Mouse (Mus musculus): ENCODE measurements around the gene Slc36a3. TPM values are rescaled to one million over a fixed set of nuclear protein-coding genes. Genes with fewer than 3 reads are reported as not detected.
A peak's percentile ranks its signal among the peaks of the same experiment; 100 is the strongest.

The Slc36a3 gene
- polyA plus RNA-seq, 1 experiment from 2014 or later, result not detected

DNA sequence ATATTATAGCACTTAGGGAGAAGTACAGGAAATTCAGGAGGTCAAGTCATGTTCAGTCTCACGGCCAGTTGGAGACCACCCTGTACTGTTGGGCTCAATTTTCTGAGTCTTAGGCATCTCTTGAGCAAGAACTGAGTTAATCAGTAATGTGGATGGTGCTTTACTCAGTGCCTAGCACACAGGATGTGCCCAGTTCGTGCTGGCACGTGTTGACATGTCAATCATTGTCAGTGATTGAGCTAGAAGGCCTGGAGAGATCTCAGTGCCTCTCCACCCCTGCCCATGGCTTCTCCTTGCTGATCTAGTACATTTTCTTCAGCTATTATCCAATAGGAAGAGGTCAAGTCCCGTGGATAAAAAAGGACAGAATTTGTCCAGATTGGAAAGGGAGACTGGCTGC, 46.1 kb downstream of the Slc36a3 start:
- no peak for ATAC-seq (ENCODE audit: insufficient number of reproducible peaks, insufficient read depth, low FRiP score, low read depth)
- H3K27ac ChIP-seq (replicated peaks in 1 of 2; ENCODE audit: control insufficient read depth in 1 of 2, insufficient read depth in 1 of 2, low read depth in 2 of 2, low read length in 2 of 2), result no peak overlapping the region
- H3K4me2 ChIP-seq (ENCODE audit: low read length), result no peak overlapping the region
- H3K36me3 ChIP-seq (ENCODE audit: control insufficient read depth, insufficient read depth, low read length), result peaks cover 35% of the 10 kb centered on the region
- WGBS, result 78% methylated on average over 4 of the region's 4 CpGs
- H3K27me3 ChIP-seq (ENCODE audit: control insufficient read depth, insufficient read depth, low read length), result no peaks in the 10 kb centered on the region
- no peak overlapping the region for H3K9ac ChIP-seq (ENCODE audit: low read length)
- H3K9me3 ChIP-seq (ENCODE audit: control insufficient read depth, low read length), result no peaks in the 10 kb centered on the region
- H3K4me1 ChIP-seq (ENCODE audit: control insufficient read depth in 2 of 2, insufficient read depth in 2 of 2, low read length in 2 of 2), result peaks cover 0 to 7% of the 10 kb centered on the region in 2 experiments; a peak in 3 of 4 replicates
- no peak overlapping the region for H3K4me3 ChIP-seq (ENCODE audit: control insufficient read depth in 1 of 2, insufficient read depth in 1 of 2, low read depth in 1 of 2, low read length in 2 of 2)

DNA sequence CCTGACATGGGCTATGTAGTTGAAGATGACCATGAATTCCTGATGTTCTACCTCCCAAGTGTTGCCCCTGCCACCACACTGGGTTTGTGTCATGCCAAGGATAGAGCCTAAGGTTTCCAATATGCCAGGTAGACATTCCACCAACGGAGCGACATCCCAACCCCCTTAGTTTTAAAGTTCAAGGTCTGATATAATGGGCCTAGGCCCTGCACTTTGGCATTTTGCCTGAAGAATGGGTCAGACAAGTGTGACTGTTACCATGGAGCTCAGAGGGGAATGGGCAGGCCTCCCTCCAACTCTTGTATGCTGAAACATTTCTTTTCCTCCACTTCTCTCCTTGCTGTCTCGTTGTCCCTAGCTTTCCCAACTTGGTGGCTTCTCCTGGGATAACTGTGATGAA, 48.3 kb downstream of the Slc36a3 start:
- peaks cover 23% of the 10 kb centered on the region for H3K36me3 ChIP-seq (ENCODE audit: control insufficient read depth, insufficient read depth, low read length)
- WGBS, result 83% methylated on average over 3 of the region's 3 CpGs
- no peaks in the 10 kb centered on the region for H3K9me3 ChIP-seq (ENCODE audit: control insufficient read depth, low read length)
- no peak for ATAC-seq (ENCODE audit: insufficient number of reproducible peaks, insufficient read depth, low FRiP score, low read depth)
- H3K9ac ChIP-seq (ENCODE audit: low read length), result no peak overlapping the region
- no peak overlapping the region for H3K27ac ChIP-seq (replicated peaks in 1 of 2; ENCODE audit: control insufficient read depth in 1 of 2, insufficient read depth in 1 of 2, low read depth in 2 of 2, low read length in 2 of 2)
- H3K27me3 ChIP-seq (ENCODE audit: control insufficient read depth, insufficient read depth, low read length), result no peaks in the 10 kb centered on the region
- no peak overlapping the region for H3K4me3 ChIP-seq (ENCODE audit: control insufficient read depth in 1 of 2, insufficient read depth in 1 of 2, low read depth in 1 of 2, low read length in 2 of 2)
- H3K4me2 ChIP-seq (ENCODE audit: low read length), result no peak overlapping the region
- peaks cover 5% of the 10 kb centered on the region in 2 experiments; a peak in 3 of 4 replicates for H3K4me1 ChIP-seq (ENCODE audit: control insufficient read depth in 2 of 2, insufficient read depth in 2 of 2, low read length in 2 of 2)

DNA sequence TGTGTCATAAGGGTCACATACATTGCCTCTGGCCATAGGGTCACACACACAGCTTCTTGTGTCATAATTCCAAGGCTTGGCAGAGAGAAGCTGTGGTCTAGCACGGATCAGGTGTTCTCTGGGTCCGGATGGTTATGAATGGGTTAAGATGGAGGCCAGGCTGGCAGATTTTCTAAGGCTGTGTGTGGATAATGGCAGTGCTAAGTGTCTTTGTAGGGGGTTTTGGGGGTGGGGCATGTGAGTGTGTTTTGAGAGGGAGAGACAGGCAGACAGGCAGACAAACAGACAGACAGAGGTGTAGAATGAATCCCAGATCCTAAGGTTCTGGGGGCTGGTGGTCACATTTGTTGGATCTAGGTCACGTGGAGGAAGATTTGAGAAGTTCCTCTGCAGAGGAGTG, 49.5 kb downstream of the Slc36a3 start:
- no peaks in the 10 kb centered on the region for H3K27me3 ChIP-seq (ENCODE audit: control insufficient read depth, insufficient read depth, low read length)
- WGBS, result 84% methylated on average over 3 of the region's 3 CpGs
- no peaks in the 10 kb centered on the region for H3K9me3 ChIP-seq (ENCODE audit: control insufficient read depth, low read length)
- H3K36me3 ChIP-seq (ENCODE audit: control insufficient read depth, insufficient read depth, low read length), result peaks cover 22% of the 10 kb centered on the region
- peaks cover 5 to 9% of the 10 kb centered on the region in 2 experiments; a peak in 3 of 4 replicates for H3K4me1 ChIP-seq (ENCODE audit: control insufficient read depth in 2 of 2, insufficient read depth in 2 of 2, low read length in 2 of 2)
- ATAC-seq (ENCODE audit: insufficient number of reproducible peaks, insufficient read depth, low FRiP score, low read depth), result no peak
- no peak overlapping the region for H3K27ac ChIP-seq (replicated peaks in 1 of 2; ENCODE audit: control insufficient read depth in 1 of 2, insufficient read depth in 1 of 2, low read depth in 2 of 2, low read length in 2 of 2)
- H3K4me3 ChIP-seq (ENCODE audit: control insufficient read depth in 1 of 2, insufficient read depth in 1 of 2, low read depth in 1 of 2, low read length in 2 of 2), result no peak overlapping the region
- no peak overlapping the region for H3K4me2 ChIP-seq (ENCODE audit: low read length)
- no peak overlapping the region for H3K9ac ChIP-seq (ENCODE audit: low read length)

DNA sequence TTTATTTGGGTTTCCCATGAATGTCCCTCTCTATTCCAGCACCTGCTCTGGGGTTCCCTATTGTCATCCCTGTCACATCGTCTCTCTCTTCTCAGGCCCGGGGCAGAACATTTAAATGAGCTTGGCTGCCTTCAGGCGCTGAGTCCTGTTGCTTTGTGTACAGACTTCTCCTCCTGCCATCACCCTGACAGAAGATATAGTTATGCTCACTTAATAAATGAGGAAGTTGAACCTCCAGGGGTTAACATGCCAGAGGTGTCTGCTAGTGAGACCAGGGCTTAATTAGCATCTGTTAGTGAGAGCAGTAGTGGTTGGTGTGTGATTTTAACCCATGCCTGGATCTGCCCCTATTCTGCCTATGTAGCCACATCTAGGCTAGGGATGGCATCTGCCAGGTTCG, 51.6 kb downstream of the Slc36a3 start:
- Histone ChIP-seq H3K9ac (ENCODE audit: low read length) (no peak overlapping the region), H3K36me3 (ENCODE audit: control insufficient read depth, insufficient read depth, low read length) (peaks cover 9% of the 10 kb centered on the region; the same call in 1 of the 2 replicates), H3K4me2 (ENCODE audit: low read length) (no peak overlapping the region), H3K27me3 (ENCODE audit: control insufficient read depth, insufficient read depth, low read length) (no peaks in the 10 kb centered on the region), H3K4me1 (ENCODE audit: control insufficient read depth in 2 of 2, insufficient read depth in 2 of 2, low read length in 2 of 2) (peaks cover 9% of the 10 kb centered on the region in 2 experiments; a peak in 3 of 4 replicates), H3K4me3 (ENCODE audit: control insufficient read depth in 1 of 2, insufficient read depth in 1 of 2, low read depth in 1 of 2, low read length in 2 of 2) (no peak overlapping the region), H3K27ac (replicated peaks in 1 of 2; ENCODE audit: control insufficient read depth in 1 of 2, insufficient read depth in 1 of 2, low read depth in 2 of 2, low read length in 2 of 2) (no peak overlapping the region), H3K9me3 (ENCODE audit: control insufficient read depth, low read length) (no peaks in the 10 kb centered on the region)
- ATAC-seq (ENCODE audit: insufficient number of reproducible peaks, insufficient read depth, low FRiP score, low read depth), result no peak
- 74% methylated on average over 4 of the region's 4 CpGs for WGBS

DNA sequence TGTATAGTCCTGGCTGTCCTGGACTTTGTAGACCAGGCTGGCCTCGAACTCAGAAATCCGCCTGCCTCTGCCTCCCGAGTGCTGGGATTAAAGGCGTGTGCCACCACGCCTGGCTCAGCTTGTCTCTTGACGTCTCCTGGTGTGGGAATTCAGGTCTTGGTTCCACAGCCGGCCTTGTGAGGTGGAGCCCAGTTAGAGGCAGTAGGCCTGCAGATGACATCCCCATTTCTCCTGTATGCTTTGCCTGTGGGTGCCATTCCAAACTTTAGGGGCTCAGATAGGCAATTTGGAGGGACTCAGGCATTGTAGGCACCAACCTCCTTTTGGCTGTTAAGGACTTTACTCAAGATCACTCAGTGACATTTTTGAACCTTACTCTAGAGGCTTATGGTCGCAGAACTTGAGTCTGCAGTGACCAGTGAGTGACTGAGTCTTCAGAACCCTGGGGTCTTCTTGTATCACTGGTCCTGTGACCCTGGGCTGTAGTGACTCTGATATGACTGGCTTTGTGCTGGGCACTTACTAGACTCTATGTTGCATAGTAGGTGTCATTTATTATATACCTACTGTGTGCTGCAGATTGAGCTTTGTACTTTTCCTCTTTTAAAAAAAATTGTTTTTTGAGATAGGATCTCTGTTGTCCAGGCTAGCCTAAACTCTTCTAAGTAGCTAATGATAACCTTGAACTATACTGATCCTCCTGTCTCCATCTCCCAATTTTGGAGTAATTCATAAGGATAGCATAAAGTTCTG, 52.3 kb downstream of the Slc36a3 start:
- Histone ChIP-seq H3K4me3 (ENCODE audit: control insufficient read depth in 1 of 2, insufficient read depth in 1 of 2, low read depth in 1 of 2, low read length in 2 of 2) (peak overlapping the region in 1 of 2 experiments; percentile 57; a peak in 1 of 4 replicates), H3K27ac (replicated peaks in 1 of 2; ENCODE audit: control insufficient read depth in 1 of 2, insufficient read depth in 1 of 2, low read depth in 2 of 2, low read length in 2 of 2) (no peak overlapping the region), H3K27me3 (ENCODE audit: control insufficient read depth, insufficient read depth, low read length) (no peaks in the 10 kb centered on the region), H3K9ac (ENCODE audit: low read length) (no peak overlapping the region), H3K36me3 (ENCODE audit: control insufficient read depth, insufficient read depth, low read length) (peaks cover 6% of the 10 kb centered on the region; the same call in 1 of the 2 replicates), H3K9me3 (ENCODE audit: control insufficient read depth, low read length) (no peaks in the 10 kb centered on the region), H3K4me1 (ENCODE audit: control insufficient read depth in 2 of 2, insufficient read depth in 2 of 2, low read length in 2 of 2) (peaks cover 9% of the 10 kb centered on the region in 2 experiments; a peak in 3 of 4 replicates), H3K4me2 (ENCODE audit: low read length) (peak overlapping the region; percentile 71; the same call in 1 of the 2 replicates)
- ATAC-seq (ENCODE audit: insufficient number of reproducible peaks, insufficient read depth, low FRiP score, low read depth), result no peak
- WGBS, result 87% methylated on average over 8 of the region's 8 CpGs

DNA sequence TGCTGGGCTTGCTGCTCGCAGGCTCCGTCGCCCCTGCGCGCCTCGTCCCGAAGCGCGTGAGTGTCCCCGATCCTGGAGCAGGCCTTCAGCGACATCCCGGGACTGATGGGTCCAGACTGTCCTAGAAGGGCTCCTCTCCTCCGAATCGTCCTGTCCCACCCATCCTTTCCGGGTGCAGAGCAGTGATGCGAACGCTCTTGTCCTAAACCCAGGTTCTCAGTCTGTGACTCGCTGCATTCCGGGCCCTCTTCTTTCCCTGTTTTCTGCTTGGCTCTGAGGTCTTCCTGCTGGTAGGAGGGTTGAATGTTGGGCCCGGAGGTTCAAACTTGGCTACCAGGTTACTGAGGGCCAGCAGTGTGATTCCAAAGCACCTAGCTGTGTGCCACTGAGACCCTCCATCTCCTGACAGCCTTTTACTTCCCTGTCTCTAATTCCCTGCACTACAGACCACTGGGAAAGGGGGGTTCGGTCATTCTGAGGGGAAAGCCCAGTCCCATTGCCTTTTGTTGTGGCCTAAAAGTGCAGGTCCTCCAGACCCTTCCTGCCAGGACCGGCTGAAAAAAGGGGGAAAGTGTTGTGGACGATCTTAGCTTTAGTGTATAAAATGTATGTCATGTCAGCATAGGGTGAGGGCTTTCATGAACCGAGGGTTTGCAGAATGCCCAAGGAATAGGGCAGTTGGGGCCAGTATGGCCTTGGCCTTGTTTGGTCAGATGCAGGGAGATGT, 53.2 kb downstream of the Slc36a3 start:
- ATAC-seq (ENCODE audit: insufficient number of reproducible peaks, insufficient read depth, low FRiP score, low read depth), result peak; percentile 16; the same call in 1 of the 2 replicates

DNA sequence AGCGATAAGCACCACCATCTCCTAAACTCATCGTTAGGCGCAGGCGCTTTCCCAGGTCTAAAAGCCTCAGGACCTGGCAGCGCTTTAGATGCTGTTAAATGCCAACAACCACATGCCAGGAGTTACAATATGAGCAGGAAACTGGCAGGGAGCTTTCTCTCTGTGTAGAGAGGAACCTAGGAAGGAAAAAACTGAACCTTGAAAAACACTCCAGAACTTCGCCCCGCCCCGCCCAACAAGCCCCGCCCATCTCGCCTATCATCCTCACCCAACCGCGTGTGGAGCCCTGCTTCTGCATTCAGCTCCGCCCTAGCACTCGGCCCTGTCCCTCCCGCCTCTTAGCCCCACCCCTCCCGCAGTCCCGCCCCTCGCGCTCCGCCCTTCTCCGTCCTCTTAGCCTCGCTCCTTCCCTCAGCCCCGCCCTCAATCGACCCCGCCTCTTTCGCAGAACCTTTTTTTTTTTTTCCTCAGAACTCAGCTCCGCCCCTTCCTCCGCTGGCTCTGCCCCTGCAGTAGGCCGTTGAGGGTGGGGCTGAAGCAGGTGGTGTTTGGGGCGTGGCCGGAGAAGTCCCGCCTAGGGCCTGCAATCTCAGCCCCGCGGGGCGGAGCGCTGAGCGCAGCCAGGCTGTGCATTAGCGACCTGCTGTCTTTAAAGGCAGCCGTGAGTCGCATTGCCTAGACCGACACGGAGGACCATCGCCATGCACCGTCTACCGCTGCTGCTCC, 53.9 kb downstream of the Slc36a3 start, which contains the start of gene Gm2a:
TSS of gene Gm2a (plus strand) at position 653 of the 726 bp plus-strand sequence.
- Histone ChIP-seq H3K4me2 (ENCODE audit: low read length) (peak within 1 kb of the TSS; percentile 71), H3K27ac (replicated peaks in 1 of 2; ENCODE audit: control insufficient read depth in 1 of 2, insufficient read depth in 1 of 2, low read depth in 2 of 2, low read length in 2 of 2) (peak within 1 kb of the TSS; percentile 83 to 90), H3K27me3 (ENCODE audit: control insufficient read depth, insufficient read depth, low read length) (no peaks in the 10 kb centered on the region), H3K36me3 (ENCODE audit: control insufficient read depth, insufficient read depth, low read length) (no peaks in the 10 kb centered on the region), H3K4me1 (ENCODE audit: control insufficient read depth in 2 of 2, insufficient read depth in 2 of 2, low read length in 2 of 2) (peaks cover 9% of the 10 kb centered on the region in 2 experiments; a peak in 3 of 4 replicates), H3K9ac (ENCODE audit: low read length) (peak within 1 kb of the TSS; percentile 77), H3K4me3 (ENCODE audit: control insufficient read depth in 1 of 2, insufficient read depth in 1 of 2, low read depth in 1 of 2, low read length in 2 of 2) (peak within 1 kb of the TSS; percentile 57 to 69), H3K9me3 (ENCODE audit: control insufficient read depth, low read length) (no peaks in the 10 kb centered on the region)
- 2% methylated on average over 45 of the region's 45 CpGs for WGBS
- ATAC-seq (ENCODE audit: insufficient number of reproducible peaks, insufficient read depth, low FRiP score, low read depth), result peak; percentile 96

More for the DNA sequence above, 53.2 kb downstream of the Slc36a3 start:
- Histone ChIP-seq H3K36me3 (ENCODE audit: control insufficient read depth, insufficient read depth, low read length) (no peaks in the 10 kb centered on the region), H3K9ac (ENCODE audit: low read length) (peak overlapping the region; percentile 77), H3K9me3 (ENCODE audit: control insufficient read depth, low read length) (no peaks in the 10 kb centered on the region), H3K4me1 (ENCODE audit: control insufficient read depth in 2 of 2, insufficient read depth in 2 of 2, low read length in 2 of 2) (peaks cover 9% of the 10 kb centered on the region in 2 experiments; a peak in 3 of 4 replicates), H3K4me3 (ENCODE audit: control insufficient read depth in 1 of 2, insufficient read depth in 1 of 2, low read depth in 1 of 2, low read length in 2 of 2) (peak overlapping the region; percentile 57 to 69), H3K27ac (replicated peaks in 1 of 2; ENCODE audit: control insufficient read depth in 1 of 2, insufficient read depth in 1 of 2, low read depth in 2 of 2, low read length in 2 of 2) (peak overlapping the region; percentile 39 to 63), H3K4me2 (ENCODE audit: low read length) (peak overlapping the region; percentile 71), H3K27me3 (ENCODE audit: control insufficient read depth, insufficient read depth, low read length) (no peaks in the 10 kb centered on the region)
- WGBS, result 13% methylated on average over 24 of the region's 24 CpGs
